Mouse (Mus musculus): ENCODE data around the gene Plch1. TPM values are rescaled to one million over a fixed set of nuclear protein-coding genes. Genes with fewer than 3 reads are reported as not detected.

Gene Plch1
- polyA plus RNA-seq (2017; shearing (Covaris generic)) = not detected

DNA sequence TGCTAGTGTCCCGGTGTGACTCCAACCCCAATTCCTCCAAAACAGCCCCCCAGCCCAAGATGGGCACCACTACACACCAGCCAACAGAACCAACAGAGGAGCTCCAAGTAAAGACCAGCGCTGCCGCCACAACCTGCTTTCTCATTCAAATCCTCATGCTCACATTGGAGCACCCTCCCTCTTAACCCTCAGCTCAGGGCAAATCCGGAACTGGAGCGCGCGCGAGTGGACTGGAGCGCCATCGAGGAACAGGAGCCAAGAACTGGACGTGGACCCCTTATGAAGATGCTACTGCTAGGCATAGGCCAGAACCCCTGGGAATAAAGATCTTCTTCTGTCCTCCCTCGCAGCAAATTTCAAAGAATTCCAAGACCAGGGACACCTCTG is at the start of gene Plch1:
Gene Plch1, minus strand, starts transcription at position 164 of the 387 bp plus-strand sequence.

DNA sequence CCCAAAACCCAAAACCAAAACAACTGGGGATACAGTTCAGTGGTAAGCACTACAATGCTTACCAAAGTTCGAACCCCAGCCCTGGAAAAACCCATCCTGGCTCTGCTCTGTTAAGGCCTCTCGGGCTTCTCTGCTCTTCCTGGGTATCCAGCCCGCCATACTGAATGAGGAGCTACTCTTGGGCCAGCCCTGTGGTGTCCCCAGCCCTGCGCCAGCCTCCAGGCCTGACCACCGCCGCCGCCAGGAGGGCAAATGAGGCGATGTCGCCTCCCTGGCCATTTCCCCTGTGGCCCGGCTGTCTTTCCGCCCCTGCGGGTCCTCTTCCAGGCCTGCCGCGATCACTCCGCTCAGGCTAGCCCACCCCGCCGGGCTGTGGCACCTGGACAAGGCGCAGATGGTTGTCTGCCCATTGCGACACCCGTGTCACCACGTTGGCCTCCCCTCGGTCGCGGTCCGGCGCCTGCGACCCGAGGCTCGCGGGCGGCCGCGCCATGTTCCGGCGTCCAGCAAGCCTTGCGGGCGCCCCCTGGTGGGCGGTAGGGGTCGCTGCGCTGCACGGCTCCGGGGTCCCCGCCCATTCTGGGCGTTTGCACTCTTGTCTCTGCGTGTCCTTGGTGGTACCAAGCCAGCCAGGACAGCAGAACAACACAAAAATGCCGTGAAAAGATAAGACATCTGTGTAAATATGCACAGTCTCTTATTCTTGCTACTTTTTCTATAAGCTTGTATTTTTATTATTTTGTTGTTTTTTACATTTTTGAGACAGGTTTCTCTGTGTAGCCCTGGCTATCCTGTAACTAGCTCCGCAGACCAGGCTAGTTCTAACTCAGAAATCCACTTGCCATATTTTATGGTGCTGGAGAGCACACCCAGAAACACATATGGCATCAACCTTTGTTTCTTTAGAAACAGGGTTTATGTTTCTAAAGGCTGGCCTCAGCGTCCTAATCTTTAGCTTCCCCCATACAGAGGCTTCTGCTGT is 29.9 kb upstream of the Plch1 start, which contains the start of gene E130311K13Rik:
Gene E130311K13Rik, minus strand, starts transcription at position 595 of the 982 bp plus-strand sequence.

Other genes starting within 250 kb of the Plch1 start
- gene E130311K13Rik, start 30.0 kb upstream of the Plch1 start, polyA plus RNA-seq (2017; shearing (Covaris generic)) = 8.1 TPM
- 17.0 TPM for gene Slc33a1, start 65.3 kb upstream of the Plch1 start, polyA plus RNA-seq (2017; shearing (Covaris generic))
- gene Gmps, start 76.6 kb upstream of the Plch1 start, polyA plus RNA-seq (2017; shearing (Covaris generic)) = 28.9 TPM
- gene Vmn2r1, start 182.1 kb upstream of the Plch1 start, polyA plus RNA-seq (2017; shearing (Covaris generic)) = not detected
- 0.07 TPM for gene Vmn2r2, start 242.5 kb upstream of the Plch1 start, polyA plus RNA-seq (2017; shearing (Covaris generic))